Mouse (Mus musculus): ENCODE measurements around the gene Mavs.
"Not testable (repeated sequence)": the region's sequence is repeated elsewhere in the genome, so short reads cannot be mapped to it uniquely, and the experiment has no call there.

The Mavs gene

DNA sequence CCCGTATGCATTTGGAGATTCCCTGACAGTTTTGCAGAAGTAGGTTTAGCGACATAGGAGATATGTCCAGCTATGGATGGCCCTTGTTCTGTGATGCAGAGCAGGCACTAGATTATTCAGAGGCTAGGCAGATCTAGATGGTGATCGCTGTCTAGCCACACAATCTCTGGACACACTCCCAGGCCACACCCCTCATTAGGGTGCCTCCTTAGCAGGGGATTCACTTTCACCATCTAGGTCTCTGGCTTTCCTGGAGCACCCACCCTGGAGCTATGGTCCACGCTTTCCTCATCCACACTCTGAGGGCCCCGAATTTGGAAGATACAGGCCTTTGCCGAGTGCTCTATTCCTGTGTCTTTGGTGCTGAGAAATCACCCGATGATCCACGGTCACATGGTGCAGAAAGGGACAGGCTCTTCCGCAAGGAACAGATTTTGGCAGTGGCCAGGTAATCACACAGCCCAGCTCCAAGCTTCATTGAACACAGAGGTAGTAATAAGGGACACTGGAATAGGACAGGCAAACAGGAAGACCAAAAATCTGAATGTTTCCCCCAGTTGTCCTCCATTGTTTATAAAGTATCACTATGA, 22.7 kb upstream of the Mavs start:
- DNase-seq = peak; percentile 33 to 34

DNA sequence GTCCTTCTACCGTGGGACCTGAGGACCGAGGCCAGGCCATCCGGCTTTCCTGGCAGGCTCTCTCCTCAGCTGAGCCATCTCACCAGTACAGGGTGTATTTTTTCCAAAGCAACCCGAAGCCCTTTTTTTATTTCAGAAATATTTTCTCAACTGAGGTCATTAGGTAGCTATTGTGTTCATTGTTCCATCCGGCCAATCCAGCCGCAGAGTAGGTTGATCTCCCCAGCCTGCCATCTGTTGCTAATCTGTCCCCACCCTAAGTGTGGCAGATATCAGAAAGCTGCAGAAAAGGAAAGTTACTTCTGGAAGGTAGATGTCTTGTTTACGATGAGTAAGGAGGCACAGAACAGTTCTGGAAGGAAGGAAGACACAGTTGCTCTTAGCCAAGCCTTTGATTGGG, 20.1 kb upstream of the Mavs start:
- no peak for DNase-seq

DNA sequence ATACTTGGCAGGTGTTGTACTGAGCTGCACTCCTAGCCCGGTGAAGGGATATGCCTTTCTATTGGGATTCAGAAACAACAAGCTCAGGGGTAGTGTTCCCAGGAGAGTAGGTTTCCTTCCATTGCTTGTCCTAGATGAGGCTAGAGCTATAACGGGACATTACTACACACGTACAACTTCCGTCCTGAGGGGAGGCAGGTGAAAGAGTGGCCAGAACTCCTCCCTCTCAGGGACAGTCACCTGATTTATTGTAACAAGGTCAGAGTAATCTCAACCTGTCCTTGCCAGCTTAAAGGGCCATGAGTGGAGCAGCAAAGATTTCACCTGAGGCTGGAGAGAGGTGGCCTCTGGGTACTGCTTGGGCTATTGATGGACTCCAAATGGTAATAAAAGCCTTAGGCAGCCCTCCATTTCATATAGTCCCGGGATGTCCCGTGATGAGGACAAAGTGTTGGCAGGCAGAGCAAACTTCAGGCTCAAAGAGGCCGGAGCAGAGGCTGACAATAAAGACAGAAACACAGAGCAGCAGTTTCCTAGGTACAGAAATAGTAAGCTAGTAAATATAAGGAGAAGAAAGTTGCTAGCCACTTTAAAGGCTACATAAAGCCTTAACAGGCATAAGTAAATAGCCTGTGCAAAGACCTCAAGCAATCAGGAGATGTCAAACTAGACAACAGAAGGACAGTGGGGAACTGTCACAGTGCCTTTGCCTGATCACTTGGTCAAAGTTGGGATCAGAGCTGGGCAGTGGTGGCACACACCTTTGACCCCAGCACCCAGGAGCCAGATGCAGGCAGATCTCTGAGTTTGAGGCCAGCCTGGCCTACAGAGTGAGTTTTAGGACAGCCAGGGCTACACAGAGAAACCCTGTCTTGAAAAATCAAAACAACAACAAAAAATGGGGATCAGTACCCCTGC, 17.7 kb upstream of the Mavs start:
- no peak for DNase-seq

DNA sequence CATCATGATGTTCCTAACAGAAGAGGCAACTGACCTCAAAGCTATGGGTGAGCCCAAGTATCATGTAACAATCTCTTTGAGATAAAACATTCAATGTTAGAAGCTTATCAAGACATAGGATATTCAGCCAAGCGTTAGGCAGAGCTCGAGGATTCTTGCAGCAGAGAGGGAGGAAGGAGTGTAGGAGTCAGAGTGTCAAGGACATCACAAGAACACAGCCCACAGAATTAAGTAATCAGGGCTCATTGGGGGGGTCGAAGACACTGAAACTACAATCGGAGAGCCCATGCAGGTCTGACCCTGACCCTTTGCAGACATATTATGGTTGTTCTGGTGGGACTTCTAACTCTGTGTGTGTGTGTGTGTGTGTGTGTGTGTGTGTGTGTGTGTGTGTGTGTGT, 13.8 kb upstream of the Mavs start:
- no peak for DNase-seq

DNA sequence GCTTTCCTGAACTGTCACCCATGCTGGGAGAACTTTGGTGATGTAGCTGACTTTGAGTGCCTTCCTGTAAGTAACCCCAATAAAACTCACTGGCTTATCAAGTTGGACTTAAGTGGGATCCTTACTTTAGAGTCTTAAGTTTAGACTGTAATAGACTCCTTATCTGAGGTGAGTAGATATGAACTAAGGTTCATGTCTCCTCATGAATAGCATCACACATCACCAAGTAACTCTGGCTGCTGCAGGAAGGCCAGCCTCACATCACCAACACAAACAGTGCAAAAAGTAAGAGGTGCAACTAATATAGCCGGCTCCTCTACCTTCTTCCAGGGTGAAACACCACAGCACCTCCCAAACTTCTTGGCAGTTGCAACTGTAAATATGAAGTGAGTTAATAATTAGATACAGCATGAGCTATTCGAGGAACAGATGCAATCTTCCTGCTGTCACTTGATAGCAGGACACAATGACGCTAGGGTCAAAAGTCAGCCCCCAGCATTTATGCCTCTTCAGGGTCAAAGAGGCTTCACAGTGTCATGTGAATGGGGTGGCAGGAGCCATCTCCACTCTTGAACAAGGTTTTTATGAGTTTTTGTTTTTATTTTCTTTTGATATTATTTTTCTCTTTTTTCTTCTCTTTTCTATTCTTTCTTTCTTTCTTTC, 11.9 kb upstream of the Mavs start:
- DNase-seq = no peak

DNA sequence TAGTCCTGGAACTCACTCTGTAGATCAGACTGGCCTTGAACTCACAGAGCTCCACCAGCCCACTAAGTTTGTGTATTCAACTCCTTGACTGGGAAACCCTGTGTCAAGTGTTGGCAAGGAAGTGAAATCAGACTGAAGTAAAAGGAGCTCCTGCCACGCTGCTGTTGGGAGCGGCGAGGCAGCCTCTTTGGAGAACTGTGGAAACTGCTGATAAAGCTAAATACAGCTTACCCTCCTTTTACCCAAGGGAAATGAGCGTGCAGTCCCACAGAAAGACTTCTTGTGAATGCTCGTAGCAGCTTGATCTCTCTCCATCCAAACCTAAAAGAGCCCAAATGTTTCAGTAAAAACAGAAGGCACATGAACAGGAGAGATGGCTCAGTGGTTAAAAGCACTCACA, 11.3 kb upstream of the Mavs start:
- DNase-seq = peak in 1 of 2 experiments; percentile 27

DNA sequence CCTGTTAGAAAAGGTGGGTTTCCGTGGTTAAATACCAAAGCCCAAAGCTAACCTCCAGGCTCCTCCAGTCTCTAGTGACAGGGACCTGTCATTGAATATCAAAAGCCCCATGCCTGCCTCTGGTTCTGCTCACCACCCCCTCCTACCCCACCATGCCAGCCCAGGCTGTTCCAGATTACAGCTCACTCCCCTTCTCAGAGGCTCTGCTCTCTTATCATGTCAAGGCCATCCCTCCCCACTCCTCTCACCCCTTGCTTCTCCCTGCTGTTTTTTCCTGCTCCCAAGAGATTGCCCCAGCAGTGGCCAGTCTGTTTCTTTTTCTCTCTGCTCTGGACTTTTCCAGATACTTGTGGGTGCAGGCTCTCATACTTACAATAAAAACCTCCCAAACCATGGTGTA, 10.3 kb upstream of the Mavs start:
- DNase-seq = no peak

DNA sequence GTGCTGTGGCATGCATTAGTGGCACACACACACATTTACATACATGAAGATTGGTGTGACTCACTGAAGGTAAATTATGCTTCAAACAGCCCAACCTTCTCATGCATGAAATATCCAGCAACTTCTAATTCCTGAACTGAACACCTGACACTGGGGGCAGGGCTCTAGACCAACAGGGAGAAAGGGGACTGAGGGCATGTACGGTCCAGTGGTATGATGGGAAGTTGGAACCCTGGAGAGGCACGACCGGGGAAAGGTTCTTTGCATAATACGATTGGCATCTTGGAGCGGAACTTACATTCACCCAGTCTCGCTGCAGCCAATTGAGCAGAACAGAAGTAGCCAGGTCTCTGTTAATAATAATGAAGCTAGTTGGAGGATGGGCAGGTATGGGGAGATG, 8.7 kb upstream of the Mavs start:
- peak; percentile 45 to 71 for DNase-seq

DNA sequence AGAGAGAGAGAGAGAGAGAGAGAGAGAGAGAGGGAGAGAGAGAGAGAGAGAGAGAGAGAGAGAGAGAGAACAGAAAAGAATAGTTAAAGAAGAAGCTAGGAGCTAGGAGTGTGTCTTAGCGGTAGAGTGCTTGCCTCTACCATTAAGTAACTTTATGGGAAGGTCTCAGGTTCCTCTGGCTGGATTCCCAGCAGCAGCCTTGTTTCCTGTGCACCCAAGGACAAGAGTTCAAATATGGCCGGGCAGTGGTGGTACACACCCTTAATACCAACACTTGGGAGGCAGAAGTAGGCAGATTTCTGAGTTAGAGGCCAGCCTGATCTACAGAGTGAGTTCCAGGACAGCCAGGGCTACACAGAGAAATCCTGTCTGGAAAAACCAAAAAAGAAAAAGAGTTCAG, 7.2 kb upstream of the Mavs start:
- not testable (repeated sequence) for DNase-seq

DNA sequence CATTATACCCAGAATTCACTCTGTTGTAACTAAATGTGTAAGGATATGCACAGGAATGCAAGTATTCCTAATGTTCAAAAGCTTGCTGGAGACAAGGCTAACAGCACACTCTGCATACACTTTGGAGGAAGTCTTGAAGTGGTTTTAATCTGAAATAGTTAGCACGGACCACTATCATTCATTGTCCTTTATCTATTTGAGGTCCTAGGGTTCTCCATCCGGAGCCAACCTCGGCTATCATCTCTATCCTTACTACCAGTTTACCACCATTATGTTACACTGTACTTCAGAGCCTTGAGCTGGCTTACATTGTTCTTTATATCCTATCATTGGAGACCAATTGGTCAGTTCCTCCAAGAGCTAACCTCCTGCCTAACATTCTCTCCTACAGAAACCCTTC, 6.6 kb upstream of the Mavs start:
- DNase-seq = no peak

DNA sequence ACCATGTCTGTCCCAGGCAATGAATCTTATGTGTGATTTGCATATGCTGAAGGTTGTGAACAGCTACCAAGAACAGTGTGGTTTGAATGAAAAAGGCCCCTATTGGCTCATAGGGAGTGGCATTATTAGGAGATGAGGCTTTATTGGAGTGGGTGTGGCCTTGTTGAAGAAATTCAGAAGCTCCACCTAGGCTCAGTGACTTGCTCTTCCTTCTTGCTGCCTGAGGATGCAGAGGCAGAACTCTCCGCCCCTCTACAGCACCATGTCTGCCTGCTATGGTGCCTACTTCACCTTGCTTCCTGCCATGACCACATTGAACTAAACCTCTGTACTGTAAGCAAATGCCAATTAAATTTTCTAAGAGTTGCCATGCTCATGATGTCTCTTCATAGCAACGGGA, 1.3 kb upstream of the Mavs start:
- DNase-seq = no peak

DNA sequence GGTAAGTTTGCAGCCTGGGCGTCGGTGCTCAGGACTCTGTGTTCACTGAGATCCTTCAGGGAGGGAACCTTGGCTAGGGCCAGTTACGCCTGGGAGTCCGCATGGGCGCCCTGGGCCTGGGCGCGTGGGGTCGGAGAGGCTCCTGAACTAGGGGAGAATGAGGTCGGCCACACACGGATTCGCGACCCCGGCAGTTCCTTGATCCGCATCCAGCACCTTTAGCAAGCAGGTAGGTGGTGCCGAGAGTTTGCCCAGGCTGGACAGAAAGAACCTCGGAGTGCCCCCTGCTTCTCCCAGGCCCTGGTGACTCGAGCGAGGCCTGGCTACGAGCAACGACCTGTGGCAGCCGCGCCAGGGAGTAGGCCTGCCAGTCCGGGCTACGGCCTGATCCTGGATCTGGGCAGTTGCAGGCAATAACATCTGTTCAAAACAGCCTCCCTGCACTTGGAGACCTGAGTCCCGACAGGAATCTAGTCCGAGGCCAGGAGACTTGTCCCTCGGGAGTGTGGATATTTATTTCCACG, 326 bp downstream of the Mavs start:
- DNase-seq = peak in 1 of 2 experiments; percentile 68

DNA sequence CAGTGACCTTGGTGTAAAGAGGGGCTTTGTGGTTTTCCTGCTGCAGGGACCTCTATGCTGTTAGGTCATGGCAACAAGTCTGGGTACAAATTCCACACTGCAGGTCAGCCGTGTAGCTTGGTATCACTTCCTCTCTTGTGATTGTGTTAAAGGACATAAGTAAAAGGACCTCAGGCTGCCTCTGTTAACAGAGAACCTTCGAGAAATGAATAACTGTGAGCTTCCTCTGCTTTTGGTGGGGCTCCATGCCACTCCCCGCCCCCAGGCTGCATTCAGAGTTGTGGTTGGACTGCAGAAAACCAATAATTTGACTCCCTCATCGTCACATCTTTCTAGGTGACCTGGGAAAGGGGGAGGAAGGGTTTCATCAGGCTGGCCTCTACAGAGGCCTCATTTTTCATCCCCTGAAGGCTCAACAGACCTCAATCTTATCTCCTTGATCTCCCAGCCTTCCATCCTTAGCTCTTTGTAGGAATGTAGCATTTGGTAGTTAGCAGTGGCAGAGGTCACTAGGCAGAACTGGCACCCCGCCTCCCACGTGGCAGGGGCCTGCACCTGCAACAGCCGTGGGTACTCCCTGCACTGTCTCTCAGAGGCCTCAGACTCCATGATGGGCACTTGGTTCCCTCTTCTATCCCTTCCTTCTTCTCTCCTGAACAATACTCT, 1.2 kb downstream of the Mavs start:
- DNase-seq = peak; percentile 36 to 65

DNA sequence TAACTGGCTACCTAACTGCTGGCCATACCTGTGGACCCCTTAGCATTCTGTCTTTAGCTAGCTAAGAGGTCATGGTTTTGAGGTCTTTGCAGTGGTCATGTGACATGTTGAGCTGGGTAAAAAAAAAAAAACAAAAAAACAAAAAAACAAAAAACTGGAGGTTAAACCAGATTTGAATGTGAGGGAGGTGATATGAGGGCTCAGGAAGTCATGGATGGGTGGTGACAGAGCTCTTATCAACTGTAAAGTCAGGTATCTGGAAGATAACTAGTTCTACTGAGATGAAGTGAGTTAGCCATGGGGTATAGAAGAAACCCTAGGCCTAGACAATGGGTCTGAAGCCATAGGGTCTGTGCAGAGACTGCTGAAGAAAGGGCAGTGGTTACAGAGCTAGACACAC, 8.3 kb downstream of the Mavs start:
- no peak for DNase-seq

DNA sequence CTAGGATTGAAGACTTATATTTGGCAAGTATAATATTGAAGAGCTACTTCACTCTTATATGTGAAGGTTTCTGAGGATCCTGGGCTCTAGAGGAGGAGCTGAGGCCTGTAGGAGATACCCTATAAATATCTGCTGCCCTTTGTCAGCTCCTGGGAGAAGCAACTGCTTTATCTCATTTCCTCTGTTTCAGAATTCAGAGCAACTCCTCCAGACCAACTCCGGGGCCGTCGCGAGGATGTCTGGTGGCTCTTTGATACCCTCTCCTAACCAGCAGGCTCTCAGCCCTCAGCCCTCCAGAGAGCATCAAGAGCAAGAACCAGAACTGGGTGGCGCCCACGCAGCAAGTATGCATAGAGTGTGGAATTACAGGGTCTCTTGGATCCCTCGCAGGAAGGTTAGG, 9.1 kb downstream of the Mavs start:
- no peak for DNase-seq

DNA sequence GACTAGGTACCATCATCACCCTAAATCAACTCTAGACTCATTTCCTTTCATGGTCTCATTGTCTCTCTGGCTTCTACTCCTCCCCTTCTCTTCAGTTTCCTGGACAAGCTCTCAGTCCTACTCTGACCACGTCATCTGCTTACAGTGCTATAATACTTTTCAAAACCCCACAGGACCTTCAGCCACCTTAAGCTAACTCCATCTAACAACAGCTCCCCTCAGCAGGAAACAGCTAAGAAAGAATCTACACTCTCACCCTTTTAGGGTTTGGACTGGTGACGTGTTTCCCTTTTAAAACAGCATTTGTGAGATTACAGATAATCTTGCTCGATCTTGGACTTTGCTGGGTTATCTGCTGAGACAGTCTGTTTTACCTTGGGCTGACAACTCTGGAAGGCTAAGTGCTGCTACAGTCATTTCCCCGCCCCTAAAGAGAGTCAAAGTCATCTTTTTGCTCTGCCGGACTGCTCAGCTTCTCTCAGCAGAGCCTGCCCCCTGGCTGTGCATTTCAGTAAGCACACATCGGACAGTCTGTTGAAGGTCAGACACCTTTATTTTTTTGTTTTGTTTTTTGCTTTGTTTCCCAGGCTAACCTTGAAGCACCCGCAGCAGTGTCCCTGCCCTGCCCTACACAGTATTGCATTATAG, 19.9 kb downstream of the Mavs start:
- peak; percentile 81 to 89 for DNase-seq

DNA sequence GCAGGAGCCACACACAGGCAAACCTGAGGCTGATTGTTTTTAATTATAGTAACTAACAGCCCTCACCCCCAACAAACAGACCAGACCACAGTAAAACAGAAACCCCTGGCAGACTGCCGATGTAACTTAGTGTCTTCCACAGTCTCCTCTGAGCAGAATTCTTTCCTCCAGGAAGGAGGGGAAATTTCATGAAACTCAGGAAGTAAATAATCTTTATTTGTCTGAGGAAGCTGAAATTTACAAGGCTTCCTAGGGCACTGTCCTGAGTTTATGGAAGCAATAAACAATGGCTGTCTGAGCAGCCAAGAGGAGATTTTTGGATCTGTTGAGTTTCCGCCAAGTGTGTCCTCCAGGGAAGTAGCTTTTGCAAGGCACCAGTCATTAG, 20.5 kb downstream of the Mavs start:
- peak; percentile 66 to 77 for DNase-seq

DNA sequence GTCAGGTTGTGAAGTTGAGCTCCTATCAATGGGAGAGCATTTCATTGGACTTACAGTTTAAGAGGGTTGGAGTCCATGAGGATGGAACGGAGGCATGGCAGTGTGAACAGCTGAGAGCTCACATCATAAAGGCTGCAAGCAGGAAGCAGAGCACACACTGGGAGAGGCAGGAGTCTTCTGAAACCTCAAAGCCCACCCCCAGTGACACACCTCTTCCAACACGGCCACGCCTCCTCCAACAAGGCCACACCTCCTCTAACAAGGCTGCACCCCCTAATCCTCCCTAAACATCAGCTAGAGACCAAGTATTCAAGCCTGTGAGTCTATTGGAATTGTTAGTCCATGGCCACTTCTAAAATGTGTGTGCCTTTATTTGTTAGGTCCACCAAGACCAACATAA, 21.9 kb downstream of the Mavs start:
- DNase-seq = peak in 1 of 2 experiments; percentile 17

DNA sequence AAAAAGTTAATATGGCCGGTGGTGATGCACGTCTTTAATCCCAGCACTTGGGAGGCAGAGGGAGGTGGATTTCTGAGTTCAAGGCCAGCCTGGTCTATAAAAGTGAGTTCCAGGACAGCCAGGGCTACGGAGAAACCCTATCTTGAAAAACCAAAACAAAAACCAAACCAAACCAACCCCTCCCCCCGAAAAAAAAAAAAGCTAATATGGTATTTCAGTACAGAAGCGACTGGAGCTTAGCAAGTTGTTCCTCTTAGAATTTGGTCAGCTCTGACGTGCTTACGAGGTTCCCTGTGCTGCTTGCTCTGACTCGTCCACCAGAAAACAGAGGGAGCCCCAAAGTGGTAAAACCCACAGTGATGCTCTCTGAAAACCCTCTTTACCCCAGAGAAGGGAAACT, 24.8 kb downstream of the Mavs start:
- no peak for DNase-seq

DNA sequence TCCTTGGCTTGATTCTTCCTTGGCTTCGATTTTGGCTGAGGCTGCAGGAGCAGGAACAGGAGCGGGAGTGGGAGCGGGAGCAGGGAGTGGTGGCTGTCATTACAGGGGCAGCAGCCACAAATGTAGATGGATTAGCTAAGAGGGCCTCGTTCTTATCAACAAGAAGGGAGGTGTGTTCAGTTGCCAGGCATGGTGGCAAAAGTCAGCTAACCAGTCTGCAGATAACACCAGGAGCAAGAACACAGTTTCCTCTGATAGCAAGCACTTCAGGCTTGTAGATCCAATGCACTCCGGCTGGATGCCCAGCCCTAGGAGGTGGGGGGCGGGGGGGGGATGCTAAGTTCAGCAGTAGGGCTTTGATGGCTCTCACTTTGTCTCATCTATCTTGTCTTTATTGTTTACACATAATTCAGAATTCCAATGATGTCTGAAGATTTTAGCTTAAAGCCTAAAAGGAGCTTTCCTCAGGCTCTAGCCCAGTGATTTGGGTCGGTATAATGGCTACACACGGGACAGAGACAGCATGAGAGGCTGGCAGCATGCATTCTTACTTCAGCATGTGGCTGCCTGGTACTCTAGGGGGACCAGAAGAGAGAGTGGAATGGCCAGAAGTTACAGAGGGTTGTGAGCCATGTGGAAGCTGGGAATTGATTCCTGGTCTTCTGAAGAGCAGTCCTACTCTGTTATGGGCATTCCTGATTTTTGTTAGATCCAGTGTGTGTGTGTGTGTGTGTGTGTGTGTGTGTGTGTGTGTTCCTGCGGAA, 26.9 kb downstream of the Mavs start:
- DNase-seq = no peak

DNA sequence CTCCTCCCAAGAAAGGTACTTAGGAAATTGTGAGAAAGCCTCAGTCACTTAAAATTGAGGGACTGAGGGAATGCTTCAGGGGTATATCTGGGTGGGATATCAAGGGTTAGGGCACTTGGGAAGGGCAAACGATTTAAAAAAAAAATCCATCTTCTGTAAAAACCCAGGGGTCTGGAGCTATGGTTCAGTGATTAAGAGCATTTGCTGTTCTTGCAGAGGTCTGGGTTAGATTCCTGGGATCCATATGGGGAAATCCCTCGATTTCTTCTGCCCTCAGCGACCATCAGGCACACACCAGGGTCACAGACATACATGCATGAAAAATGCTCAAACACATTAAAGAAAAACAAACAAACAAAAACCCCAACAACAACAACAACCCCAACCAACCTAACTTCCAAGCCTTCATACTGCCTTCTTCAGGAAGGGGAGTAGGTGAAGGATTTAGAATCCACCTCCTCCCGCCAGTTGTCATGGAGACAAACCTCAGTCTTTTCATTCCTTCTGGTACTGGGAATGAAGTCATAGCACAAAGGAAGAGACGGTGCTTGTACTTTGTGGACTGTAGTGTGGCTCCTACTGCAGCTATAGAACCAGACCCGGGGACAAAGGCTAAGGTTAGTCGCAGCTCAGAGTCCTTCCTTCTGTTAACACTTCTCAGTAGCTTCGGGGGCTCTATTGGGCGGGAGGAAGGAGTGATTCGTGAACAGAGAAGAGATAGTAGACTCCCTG, 27.8 kb downstream of the Mavs start:
- DNase-seq = peak in 1 of 2 experiments; percentile 11

Measured in kidney, postnatal 4 days (tissue).